Mouse (Mus musculus): Measurements from ENCODE around the gene Actn3.

GRCm38 (mm10) chr19:4854552-4855469 lies 22.9 kb downstream of the Actn3 start, which contains the start of gene Ctsf:
- no peak for TF ChIP-seq POLR2A (IDR thresholded peaks at IDR 0.05; ENCODE audit: low read depth, low read length)
- no peak for TF ChIP-seq CTCF (IDR thresholded peaks at IDR 0.05; ENCODE audit: extremely low read depth, insufficient read length, insufficient replicate concordance, low read depth, low read length)
